Mouse (Mus musculus): ENCODE results near the gene 1110004F10Rik.

The 1110004F10Rik gene

DNA sequence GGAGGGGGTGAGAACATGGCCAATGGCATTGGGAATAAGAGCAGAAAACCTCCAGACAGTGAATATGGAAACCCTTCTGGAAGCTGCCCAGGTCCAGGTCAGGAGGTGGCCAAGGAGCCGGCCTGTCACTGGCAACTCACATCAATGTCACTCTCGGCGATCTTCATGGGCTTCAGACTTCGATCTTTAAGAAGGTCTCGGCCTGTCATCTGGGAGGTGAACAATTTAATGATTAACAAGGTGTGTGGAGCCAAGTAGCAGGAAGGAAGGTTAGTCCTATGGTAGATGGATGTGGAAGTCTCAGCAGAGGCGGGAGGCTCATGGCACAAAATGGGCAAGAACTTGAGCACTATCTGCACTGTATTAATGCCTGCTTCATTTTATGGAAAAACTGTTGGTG, 105.8 kb downstream of the 1110004F10Rik start:
- TF ChIP-seq NANOG (IDR thresholded peaks at IDR 0.05; ENCODE audit: borderline replicate concordance, low read length) (no peak), POU5F1 (IDR thresholded peaks at IDR 0.05; ENCODE audit: borderline replicate concordance, low read length) (no peak), CTCF (conservative IDR thresholded peaks at IDR 0.05; ENCODE audit: low read length) (no peak)
- H3K4me1 ChIP-seq (replicated peaks; ENCODE audit: low read depth, low read length): peaks cover 40% of the 10 kb centered on the region
- no peak overlapping the region for H3K4me3 ChIP-seq (replicated peaks; ENCODE audit: low read length)
- no peaks in the 10 kb centered on the region for H3K27me3 ChIP-seq (ENCODE audit: insufficient read depth, low read length)
- H3K36me3 ChIP-seq (ENCODE audit: insufficient read depth, low read length): peaks cover 98% of the 10 kb centered on the region
- no peaks in the 10 kb centered on the region for H3K9me3 ChIP-seq (ENCODE audit: low read length)

DNA sequence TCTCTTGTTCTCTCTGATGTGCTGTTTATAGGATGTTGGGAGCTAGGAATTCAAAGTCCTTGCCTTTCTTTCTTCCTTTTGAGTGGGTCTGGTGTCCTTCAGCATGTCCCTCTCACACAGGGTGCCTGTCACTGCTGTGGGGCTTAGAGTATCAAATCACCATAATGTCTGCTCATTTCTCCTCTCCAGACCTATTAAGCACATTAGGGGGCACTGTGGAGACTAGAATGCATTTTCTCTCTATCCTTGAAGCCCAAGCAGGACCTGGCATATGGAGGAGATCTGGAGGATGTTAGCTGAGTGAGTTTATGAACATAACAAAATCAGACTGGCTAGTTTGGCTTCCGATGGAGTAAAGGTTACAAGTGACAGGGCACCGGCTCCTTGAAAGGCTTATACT, 107.9 kb downstream of the 1110004F10Rik start:
- TF ChIP-seq POU5F1 (IDR thresholded peaks at IDR 0.05; ENCODE audit: borderline replicate concordance, low read length) (no peak), CTCF (conservative IDR thresholded peaks at IDR 0.05; ENCODE audit: low read length) (no peak), NANOG (IDR thresholded peaks at IDR 0.05; ENCODE audit: borderline replicate concordance, low read length) (no peak)
- no peak overlapping the region for H3K4me3 ChIP-seq (replicated peaks; ENCODE audit: low read length)

DNA sequence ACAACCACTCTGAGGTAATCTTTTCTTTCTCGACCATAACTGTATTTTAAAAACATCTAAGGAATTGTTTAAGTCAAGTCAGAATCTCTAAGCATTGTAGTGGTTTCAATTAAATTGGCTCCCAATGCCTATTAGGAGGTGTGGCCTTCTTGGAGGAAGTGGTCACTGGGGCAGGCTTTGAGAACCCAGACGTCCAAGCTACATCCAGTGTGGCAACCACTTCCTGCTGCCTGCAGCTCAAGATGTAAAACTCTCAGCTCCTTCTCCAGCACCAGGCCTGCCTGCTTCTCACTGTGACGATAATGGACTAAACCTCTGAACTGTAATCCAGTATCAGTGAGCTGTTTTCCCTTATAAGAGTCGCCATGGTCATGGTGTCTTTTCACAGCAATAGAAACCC, 110.4 kb downstream of the 1110004F10Rik start:
- Histone ChIP-seq H3K4me1 (replicated peaks; ENCODE audit: low read depth, low read length) (peaks cover 25% of the 10 kb centered on the region), H3K9me3 (ENCODE audit: low read length) (no peaks in the 10 kb centered on the region), H3K27me3 (ENCODE audit: insufficient read depth, low read length) (no peaks in the 10 kb centered on the region), H3K4me3 (replicated peaks; ENCODE audit: low read length) (no peak overlapping the region), H3K36me3 (ENCODE audit: insufficient read depth, low read length) (peaks cover 96% of the 10 kb centered on the region)
- no peak for TF ChIP-seq CTCF (conservative IDR thresholded peaks at IDR 0.05; ENCODE audit: low read length)
- TF ChIP-seq POU5F1 (IDR thresholded peaks at IDR 0.05; ENCODE audit: borderline replicate concordance, low read length): no peak
- TF ChIP-seq NANOG (IDR thresholded peaks at IDR 0.05; ENCODE audit: borderline replicate concordance, low read length): no peak

More for the DNA sequence above, 107.9 kb downstream of the 1110004F10Rik start:
- Histone ChIP-seq H3K4me1 (replicated peaks; ENCODE audit: low read depth, low read length) (peaks cover 40% of the 10 kb centered on the region), H3K36me3 (ENCODE audit: insufficient read depth, low read length) (peaks cover 94% of the 10 kb centered on the region), H3K27me3 (ENCODE audit: insufficient read depth, low read length) (no peaks in the 10 kb centered on the region), H3K9me3 (ENCODE audit: low read length) (no peaks in the 10 kb centered on the region)

DNA sequence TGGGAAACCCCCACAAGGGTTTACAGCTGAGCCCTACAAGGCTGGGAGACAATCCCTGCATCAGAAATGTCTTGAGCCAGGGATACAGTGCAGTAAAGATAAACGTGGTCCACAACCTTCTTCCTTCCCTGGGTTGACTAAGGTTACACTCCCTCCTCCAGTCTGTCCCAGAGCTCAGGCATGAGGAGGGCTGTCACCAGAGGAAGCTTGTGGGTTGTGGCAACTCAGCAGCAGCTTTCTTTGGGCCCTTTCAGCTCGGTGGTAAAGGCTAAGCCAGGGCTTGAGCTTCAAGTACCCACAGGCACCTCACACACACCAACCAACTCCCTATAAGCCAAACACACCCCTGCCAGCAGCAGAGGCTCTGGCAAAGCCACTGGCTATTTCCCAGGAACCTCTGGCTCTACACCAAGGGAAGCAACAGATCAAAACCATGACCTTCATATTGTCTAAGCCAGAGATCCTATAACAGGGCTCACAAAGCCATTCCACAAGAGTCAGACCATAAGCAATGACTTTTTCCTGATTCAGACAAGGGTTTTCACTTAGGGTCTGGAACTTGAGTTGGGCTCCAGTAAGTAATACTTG, 114.7 kb downstream of the 1110004F10Rik start:
- Histone ChIP-seq H3K4me3 (replicated peaks; ENCODE audit: low read length) (no peak overlapping the region), H3K4me1 (replicated peaks; ENCODE audit: low read depth, low read length) (peaks cover 31% of the 10 kb centered on the region), H3K9me3 (ENCODE audit: low read length) (no peaks in the 10 kb centered on the region), H3K27me3 (ENCODE audit: insufficient read depth, low read length) (no peaks in the 10 kb centered on the region), H3K36me3 (ENCODE audit: insufficient read depth, low read length) (peaks cover 96% of the 10 kb centered on the region)
- TF ChIP-seq NANOG (IDR thresholded peaks at IDR 0.05; ENCODE audit: borderline replicate concordance, low read length): no peak
- TF ChIP-seq POU5F1 (IDR thresholded peaks at IDR 0.05; ENCODE audit: borderline replicate concordance, low read length): no peak
- TF ChIP-seq CTCF (conservative IDR thresholded peaks at IDR 0.05; ENCODE audit: low read length): no peak

Measured in E14TG2a.4 (cell line).